Mouse (Mus musculus) heart, postnatal 0 days (tissue): ENCODE results near the gene Myrf.

Source experiments
- CTCF ChIP-seq: IDR thresholded peaks from 2 replicates; pipeline ENCODE4 v1.5.1; 2016; ENCODE audit warnings: antibody characterized with exemption, control low read depth, low read depth
- EP300 ChIP-seq: IDR thresholded peaks from 2 replicates; pipeline ENCODE4 v1.6.1; 2016; ENCODE audit warnings: antibody characterized with exemption, low read depth

DNA sequence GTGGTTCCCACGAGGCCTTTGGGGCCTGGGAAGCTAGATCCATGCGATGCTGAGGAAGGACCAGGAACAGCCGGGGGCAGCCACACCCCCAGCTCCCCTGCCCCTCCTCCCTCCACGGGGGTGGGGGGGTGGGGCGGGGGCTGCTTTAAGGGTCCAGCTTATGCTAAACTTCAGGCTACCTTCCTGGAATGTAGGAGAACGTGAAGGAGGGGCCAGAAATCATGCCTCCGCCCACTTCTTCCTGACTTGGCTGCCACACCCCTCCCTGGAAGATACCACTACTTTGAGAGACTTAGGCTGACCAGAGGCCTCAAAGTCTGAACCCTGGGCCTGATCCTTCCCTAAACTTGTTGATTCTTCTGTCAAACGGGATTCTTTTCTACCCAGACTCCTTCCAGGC, 17.9 kb downstream of the Myrf start:
- TF ChIP-seq CTCF (no peak), EP300 (no peak)
